Mouse (Mus musculus) liver, postnatal 0 days (tissue): Measurements from ENCODE around the gene Cldnd2.

Experiments
- CTCF ChIP-seq: sonication (generic); IDR thresholded peaks from 2 replicates; pipeline ENCODE4 v1.5.1; 2016; ENCODE audit warnings: antibody characterized with exemption, low read depth
- EP300 ChIP-seq: IDR thresholded peaks from 2 replicates; pipeline ENCODE4 v1.6.1; 2016; ENCODE audit warnings: antibody characterized with exemption, low read depth, mild to moderate bottlenecking

GRCm38 (mm10) chr7:43489631-43490125 lies 49.1 kb downstream of the Cldnd2 start, which contains the start of gene Iglon5:
- no peak for TF ChIP-seq CTCF
- no peak for TF ChIP-seq EP300
